Mouse (Mus musculus) c-Kit-negative CD71-positive TER-119-positive erythroid progenitor cells, embryonic 14.5 days (primary cell): ENCODE measurements around the gene Ccdc6.

Source experiments
- DNase-seq: peaks from one replicate; pipeline ENCODE4 v3.0.0-alpha.2; 2013; ENCODE audit warnings: low read depth, low spot score

Ccdc6 gene

GRCm38 (mm10) chr10:70096366-70097188 lies at the start of gene Ccdc6:
Ccdc6 (plus strand) TSS chr10:70097121.
- no peak for DNase-seq

GRCm38 (mm10) chr10:70049771-70050170 lies 47.1 kb upstream of the Ccdc6 start:
- DNase-seq, result no peak

GRCm38 (mm10) chr10:70055291-70055690 lies 41.6 kb upstream of the Ccdc6 start:
- DNase-seq, result no peak

- no peak for DNase-seq
Observed at GRCm38 (mm10) chr10:70057064-70057463, 39.9 kb upstream of the Ccdc6 start.

- DNase-seq, result no peak
Observed at GRCm38 (mm10) chr10:70060021-70060688, 36.8 kb upstream of the Ccdc6 start.

DNA sequence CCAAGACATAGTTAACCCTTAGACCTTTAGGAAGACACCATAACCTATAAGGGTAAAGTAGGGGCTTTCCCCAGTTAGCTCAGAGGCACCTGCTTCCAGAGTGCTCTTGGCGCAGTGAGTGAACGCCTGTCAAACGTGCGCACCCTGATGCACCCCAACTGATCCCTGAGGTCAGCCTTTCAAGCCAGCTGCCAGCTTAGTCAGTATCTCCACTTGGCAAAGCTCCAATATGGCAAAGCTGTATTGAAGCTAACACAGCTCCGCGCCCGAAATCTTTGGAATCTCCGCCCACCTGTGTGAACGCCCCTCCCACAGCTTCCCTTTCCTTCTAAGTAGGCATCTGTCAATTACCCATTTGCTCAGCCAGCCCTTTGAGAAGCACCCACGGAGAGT lies 36.2 kb upstream of the Ccdc6 start:
- no peak for DNase-seq

DNA sequence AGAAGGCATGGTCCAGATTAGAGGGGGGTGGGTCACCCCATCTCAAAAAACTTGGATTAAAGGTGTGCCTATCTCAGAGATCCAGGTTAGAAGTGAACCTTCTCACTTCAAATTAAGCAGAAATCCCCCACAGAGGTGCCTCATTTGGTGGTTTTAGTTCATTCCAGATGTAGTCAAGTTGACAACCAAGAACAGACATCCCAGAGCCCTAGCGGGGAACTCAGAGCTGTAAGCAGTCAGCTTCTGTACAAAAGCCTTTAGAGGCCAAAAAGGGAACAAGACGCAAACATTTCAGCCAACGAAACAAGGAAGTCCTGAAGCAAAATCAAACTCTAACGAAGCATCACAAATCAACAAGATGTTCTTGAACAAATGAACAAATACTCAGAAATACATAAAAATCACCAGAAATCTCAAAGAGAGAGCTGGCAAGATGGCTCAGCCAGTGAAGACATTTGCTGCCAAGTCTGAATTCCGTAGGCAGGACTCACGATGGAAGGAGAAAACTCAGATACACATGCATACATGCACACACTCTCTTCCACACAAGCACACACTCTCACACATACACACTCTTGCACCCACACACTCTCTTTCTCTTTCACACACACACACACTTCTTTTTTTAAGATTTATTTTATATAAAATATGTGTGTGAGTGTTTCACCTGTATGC lies 32.9 kb upstream of the Ccdc6 start:
- no peak for DNase-seq

DNA sequence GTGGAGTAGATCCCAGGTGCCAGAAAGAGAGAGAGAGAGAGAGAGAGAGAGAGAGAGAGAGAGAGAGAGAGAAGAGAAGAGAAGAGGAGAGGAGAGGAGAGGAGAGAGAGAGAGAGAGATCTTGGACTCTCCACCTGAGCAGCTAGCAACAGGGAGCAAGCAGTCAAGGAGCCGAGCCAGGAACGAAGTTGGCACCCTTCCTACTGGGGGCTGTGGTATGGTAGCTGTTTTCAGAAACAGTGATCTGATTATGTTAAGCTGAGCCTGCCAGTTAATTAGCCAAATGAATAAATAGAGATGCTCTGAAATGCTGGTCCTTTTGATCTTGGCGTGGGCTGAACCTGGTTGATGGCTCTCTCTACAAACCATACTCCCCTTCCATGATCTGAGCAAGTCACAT lies 31.7 kb upstream of the Ccdc6 start:
- DNase-seq, result no peak

DNA sequence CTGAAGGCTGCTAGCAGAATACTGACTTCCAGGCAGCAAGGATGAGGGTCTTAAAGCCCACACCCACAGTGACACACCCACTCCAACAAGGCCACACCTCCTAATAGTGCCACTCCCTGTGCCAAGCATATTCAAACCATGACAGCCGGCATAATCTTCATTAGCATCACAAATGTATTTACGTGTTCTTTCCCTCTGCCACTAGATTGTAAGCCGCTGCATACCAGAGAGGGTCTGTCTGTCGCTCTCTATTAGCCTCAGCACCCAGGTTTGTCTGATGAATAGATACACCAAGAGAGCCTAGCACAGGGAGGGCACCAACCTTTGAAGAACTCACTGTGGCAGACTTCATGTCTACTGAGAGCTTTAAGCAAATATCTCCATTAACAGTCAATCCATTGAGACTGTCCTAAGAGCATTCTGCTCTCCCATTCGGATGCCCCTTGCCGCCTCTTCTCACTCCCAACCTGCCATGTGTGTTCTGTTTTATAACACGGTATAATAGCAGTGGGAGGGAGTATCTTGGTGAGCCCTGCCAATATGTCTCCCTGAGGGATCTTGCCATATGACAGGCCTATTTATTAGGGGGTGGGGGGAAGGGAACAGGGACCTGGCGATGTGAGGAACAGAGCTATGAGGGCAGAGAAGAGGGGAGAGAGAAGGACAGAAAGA lies 30.3 kb upstream of the Ccdc6 start:
- no peak for DNase-seq

DNA sequence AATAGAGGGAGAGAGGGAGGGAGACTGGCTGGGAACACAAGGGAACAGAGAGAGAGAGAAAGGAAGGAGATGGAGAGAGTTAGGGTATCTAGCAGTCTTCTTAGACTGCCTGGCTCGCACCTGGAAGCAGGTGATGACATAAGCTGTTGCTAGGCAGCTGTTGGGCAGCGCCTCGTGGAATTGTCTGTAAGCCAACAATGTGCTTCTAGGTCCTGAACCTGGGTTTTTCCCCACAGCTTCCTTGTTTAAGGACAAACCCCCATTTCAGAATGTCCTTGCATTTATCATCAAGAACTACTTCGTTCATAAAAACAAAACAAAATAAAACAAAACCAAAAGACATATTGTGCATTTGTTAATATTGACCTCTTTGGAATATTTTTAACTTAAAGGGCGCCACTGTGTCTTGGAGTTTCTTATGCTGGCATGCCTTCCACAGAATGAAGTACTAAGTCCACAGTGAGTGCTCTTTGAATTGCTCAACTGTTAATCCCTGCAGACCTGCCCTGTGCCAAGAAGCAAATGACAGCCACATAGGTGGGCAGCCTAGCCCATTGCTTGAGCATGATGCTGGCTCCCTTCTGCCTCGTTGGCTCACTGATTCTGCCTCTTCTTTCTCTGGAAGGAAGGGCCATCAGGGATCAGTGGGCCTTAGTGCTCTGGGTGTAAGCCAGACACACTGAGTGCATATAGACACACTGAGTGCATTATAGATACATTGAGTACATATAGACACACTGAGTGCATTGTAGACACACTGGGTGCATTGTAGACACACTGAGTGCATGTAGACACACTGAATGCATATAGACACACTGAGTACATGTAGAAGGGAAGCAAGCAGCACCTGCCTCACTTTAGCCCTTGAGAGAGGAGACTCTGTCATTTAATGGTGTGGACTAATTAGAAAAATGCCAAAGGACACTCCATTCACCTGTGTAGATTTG lies 29.5 kb upstream of the Ccdc6 start:
- no peak for DNase-seq

GRCm38 (mm10) chr10:70069321-70069720 lies 27.6 kb upstream of the Ccdc6 start:
- no peak for DNase-seq

- DNase-seq, result no peak
Observed at GRCm38 (mm10) chr10:70071334-70071733, 25.6 kb upstream of the Ccdc6 start.

DNA sequence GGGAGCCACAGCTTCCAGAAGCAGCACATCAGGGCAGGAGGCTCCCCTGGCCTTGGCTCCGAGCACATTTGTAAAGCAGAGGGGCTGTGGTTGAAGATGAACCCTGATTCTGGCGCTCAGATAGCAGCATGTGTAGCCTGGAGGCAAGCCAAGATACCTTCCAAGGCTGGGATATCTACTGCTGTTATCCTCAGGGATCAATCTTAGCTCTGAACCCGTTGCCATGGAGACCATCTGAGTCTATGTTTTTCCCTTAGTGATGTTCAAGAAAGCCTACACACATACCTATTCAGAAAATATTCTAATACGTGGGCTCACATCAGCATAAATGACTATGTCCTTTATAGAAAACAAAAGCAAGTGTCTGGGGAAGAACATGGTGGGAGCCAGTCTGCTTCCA lies 19.5 kb upstream of the Ccdc6 start:
- DNase-seq, result no peak

- no peak for DNase-seq
Observed at GRCm38 (mm10) chr10:70080908-70081307, 16.0 kb upstream of the Ccdc6 start.

DNA sequence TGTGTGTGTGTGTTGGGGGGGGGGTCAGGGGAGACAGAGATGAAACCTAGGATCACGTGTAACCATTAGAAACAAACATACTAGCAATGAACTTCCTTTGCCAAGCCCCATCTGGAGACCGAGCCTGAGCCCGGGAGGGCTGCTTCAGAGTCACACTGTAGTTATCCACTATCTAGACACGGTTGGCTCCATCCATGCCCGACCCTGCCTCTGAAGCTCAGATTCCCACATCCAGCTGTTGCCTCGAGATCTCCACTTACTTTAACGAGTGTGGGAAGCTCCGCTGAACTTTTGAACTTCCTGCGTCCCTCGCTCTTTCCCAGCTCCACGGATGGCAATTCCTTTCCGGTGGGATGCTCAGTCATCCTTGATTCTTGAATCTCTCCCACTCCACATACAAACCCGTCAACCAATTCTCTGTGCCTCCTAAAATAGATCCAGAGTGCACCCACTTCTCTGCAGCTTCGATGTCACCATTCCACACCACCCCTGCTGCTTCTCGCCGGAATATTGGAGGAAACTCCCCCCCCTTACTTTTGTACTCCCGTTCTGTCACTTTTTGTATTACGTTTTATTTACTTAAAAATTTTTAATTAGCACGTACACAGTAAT lies 15.3 kb upstream of the Ccdc6 start:
- DNase-seq, result no peak

DNA sequence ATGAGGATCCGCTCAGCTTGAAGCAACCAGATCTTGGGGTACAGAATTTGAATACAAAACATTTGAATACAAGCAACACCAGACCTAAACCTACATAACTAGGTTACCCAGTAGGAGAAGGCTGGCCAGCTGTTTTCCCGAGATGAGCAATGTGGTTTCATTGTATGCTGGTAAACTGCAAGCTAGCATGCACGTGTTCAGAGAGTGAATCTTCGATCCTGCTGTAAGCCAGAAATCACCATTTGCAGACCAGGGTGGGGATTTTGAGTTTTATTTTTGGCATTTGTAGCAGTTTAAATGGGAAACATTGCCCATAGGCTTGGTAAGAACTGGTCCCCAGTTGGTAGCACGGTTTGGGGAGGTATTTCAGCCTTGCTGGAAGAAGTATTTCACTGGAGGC lies 13.7 kb upstream of the Ccdc6 start:
- no peak for DNase-seq

DNA sequence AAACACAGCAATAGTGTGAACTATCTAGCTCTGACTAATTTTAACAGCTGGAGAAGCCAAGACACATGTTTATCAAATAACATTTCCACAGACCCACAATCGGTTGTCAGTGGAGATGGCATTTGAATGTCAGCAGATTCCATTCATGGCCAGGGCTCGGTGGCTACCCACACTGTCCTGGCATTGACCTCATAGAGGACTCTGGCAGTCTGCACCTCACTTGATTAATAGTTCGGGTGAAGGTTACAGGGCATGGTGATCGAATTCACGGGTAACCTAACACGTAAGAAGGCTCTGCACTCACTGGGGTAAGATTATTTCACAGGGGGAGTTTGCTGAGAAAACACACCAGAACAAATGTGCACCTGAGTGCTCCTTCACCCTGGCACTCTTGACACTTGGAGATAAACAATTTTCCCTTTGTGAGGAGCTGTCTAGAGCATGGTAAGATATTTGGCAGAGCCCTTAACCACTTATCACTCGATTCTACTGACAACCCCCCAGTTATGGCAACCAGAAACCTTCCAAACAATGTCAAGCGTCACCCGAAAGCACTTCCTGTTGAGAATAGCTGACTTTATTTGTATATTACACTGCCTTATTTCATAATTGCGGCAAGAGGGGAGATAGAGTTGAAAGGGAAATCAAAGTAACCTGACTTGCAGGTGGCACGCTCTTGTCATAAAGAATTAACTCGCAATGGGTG lies 11.5 kb upstream of the Ccdc6 start:
- no peak for DNase-seq

GRCm38 (mm10) chr10:70088788-70089187 lies 8.1 kb upstream of the Ccdc6 start:
- no peak for DNase-seq

GRCm38 (mm10) chr10:70091876-70092462 lies 5.0 kb upstream of the Ccdc6 start:
- DNase-seq, result no peak

DNA sequence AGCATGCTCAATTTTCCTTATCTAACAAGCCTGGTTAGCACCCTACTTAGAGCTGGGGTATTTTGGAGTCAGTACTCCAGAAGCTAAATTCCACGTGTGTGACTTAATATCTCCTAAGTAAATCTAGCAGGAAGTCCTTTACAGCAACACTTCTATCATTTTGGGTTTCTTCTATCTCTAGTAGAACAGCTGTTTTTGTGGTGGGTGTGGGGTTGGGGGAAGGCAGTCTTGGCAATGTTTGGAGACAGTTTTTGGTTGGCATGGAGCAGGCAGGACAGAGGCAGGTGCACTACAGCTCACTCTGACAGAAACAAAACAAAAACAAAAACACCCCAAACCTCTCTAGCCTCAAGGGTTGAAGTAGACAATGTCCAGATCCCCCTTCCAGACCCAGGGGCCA lies 3.1 kb upstream of the Ccdc6 start:
- DNase-seq, result no peak
